Mouse (Mus musculus): ENCODE data around the gene Fam213b. TPM values are rescaled to one million over a fixed set of nuclear protein-coding genes. Genes with fewer than 3 reads are reported as not detected.

Gene Fam213b
- polyA plus RNA-seq, 2 experiments: 5.8 to 9.3 TPM

DNA sequence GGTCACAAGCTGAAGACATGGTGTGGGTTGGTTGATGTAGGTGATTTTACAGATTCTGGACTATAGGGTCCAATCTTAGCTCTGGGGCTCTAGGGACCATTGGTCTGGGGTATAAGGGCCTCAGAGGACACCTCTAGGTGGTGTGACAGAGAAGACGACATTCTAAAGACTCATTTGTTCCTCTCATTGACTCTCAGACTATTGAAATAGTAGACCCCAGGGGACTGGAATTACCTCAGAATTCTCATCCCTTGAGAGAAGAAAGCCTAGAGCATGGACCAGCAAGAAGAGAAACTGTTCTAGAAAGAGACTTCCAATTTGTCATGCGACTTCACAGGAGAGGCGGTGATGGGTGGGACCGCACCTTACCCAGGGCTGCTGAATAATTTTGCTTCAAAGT lies 15.3 kb upstream of the Fam213b start:
- Histone ChIP-seq H3K4me1 (replicated peaks; ENCODE audit: control insufficient read depth in 2 of 2, insufficient read depth in 2 of 2, low read length in 1 of 2) (peaks cover 68 to 80% of the 10 kb centered on the region in 2 experiments), H3K27me3 (ENCODE audit: control insufficient read depth, insufficient read depth, low read length) (no peaks in the 10 kb centered on the region), H3K9ac (replicated peaks) (no peak overlapping the region), H3K9me3 (ENCODE audit: control insufficient read depth, low read length) (no peaks in the 10 kb centered on the region), H3K4me3 (ENCODE audit: insufficient read depth in 1 of 2, low read depth in 2 of 2, low read length in 2 of 2) (no peak overlapping the region), H3K27ac (peak overlapping the region; percentile 97), H3K4me2 (ENCODE audit: low read depth) (no peak overlapping the region), H3K36me3 (replicated peaks; ENCODE audit: control insufficient read depth, insufficient read depth, low read depth) (peaks cover 43% of the 10 kb centered on the region)
- no peak for TF ChIP-seq CTCF (IDR thresholded peaks at IDR 0.05; ENCODE audit: low read depth)
- no peak for TF ChIP-seq EP300 (IDR thresholded peaks at IDR 0.05; ENCODE audit: low read depth)
- WGBS (ENCODE audit: insufficient replicate concordance): 90% methylated on average over 4 of the region's 4 CpGs
- DNase-seq (ENCODE audit: low read depth in 3 of 3, low spot score in 3 of 3): no peak
- ATAC-seq (ENCODE audit: insufficient read depth): no peak

DNA sequence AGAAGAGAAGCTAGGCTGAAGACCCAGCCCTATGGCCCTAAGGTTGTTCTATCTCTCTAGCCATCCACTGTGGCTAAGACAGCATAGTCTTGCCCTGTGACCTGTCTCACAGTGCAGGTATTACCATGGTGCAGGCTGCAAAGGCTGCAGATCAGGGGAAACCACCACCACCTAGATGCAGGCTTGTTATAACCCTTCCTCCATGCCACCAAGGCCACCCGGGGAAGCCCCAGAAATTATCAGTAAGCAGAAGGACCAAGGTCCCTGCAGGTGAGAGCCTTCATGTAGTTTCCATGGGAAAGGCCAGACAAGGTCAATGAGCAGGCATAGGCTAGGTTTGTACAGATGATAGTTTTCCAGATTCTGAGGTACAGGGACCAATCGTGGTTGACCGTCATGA lies 14.9 kb upstream of the Fam213b start:
- ATAC-seq (ENCODE audit: insufficient read depth) (no peak), DNase-seq (ENCODE audit: low read depth in 3 of 3, low spot score in 3 of 3) (no peak)
- 75% methylated on average over 3 of the region's 3 CpGs for WGBS (ENCODE audit: insufficient replicate concordance)
- no peak overlapping the region for H3K4me2 ChIP-seq (ENCODE audit: low read depth)
- H3K9me3 ChIP-seq (ENCODE audit: control insufficient read depth, low read length): no peaks in the 10 kb centered on the region
- peak overlapping the region; percentile 97 for H3K27ac ChIP-seq
- H3K4me3 ChIP-seq (ENCODE audit: insufficient read depth in 1 of 2, low read depth in 2 of 2, low read length in 2 of 2): no peak overlapping the region
- TF ChIP-seq CTCF (IDR thresholded peaks at IDR 0.05; ENCODE audit: low read depth) (no peak), EP300 (IDR thresholded peaks at IDR 0.05; ENCODE audit: low read depth) (no peak)
- H3K4me1 ChIP-seq (replicated peaks; ENCODE audit: control insufficient read depth in 2 of 2, insufficient read depth in 2 of 2, low read length in 1 of 2): peaks cover 69 to 82% of the 10 kb centered on the region in 2 experiments
- H3K9ac ChIP-seq (replicated peaks): peak overlapping the region; percentile 25; the same call in 1 of the 2 replicates
- peaks cover 39% of the 10 kb centered on the region for H3K36me3 ChIP-seq (replicated peaks; ENCODE audit: control insufficient read depth, insufficient read depth, low read depth)
- no peaks in the 10 kb centered on the region for H3K27me3 ChIP-seq (ENCODE audit: control insufficient read depth, insufficient read depth, low read length)

DNA sequence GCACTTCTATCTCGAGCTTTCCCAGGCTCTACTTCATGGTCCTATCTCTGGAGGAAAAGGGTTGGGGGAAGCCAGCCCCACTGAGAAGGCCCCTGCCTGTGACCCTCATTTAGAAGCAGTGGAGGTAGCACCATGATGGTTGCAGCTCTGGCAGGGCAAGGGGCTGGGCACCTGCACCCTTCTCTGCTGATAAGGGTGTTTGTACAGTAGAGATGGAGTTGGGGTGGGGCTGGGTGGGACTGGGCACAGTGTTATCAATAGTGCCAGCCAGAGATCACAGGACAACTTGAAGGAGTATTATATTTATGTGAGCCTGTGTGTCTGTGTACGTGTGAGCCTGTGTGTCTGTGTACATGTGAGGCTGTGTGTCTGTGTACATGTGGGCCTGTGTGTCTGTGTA lies 12.7 kb upstream of the Fam213b start:
- peak overlapping the region; percentile 81 for H3K9ac ChIP-seq (replicated peaks)
- peak overlapping the region; percentile 39 to 42 for H3K4me3 ChIP-seq (ENCODE audit: insufficient read depth in 1 of 2, low read depth in 2 of 2, low read length in 2 of 2)
- no peaks in the 10 kb centered on the region for H3K9me3 ChIP-seq (ENCODE audit: control insufficient read depth, low read length)
- H3K27ac ChIP-seq: peak overlapping the region; percentile 97
- peak; percentile 79 to 83 (median 80) for DNase-seq (ENCODE audit: low read depth in 3 of 3, low spot score in 3 of 3)
- H3K4me2 ChIP-seq (ENCODE audit: low read depth): peak overlapping the region; percentile 81
- ATAC-seq (ENCODE audit: insufficient read depth): peak; percentile 90
- 14% methylated on average over 2 of the region's 2 CpGs for WGBS (ENCODE audit: insufficient replicate concordance)
- H3K36me3 ChIP-seq (replicated peaks; ENCODE audit: control insufficient read depth, insufficient read depth, low read depth): peaks cover 17% of the 10 kb centered on the region
- peak; percentile 90 for TF ChIP-seq EP300 (IDR thresholded peaks at IDR 0.05; ENCODE audit: low read depth)
- TF ChIP-seq CTCF (IDR thresholded peaks at IDR 0.05; ENCODE audit: low read depth): no peak
- H3K4me1 ChIP-seq (replicated peaks; ENCODE audit: control insufficient read depth in 2 of 2, insufficient read depth in 2 of 2, low read length in 1 of 2): peaks cover 78 to 82% of the 10 kb centered on the region in 2 experiments
- H3K27me3 ChIP-seq (ENCODE audit: control insufficient read depth, insufficient read depth, low read length): no peaks in the 10 kb centered on the region

DNA sequence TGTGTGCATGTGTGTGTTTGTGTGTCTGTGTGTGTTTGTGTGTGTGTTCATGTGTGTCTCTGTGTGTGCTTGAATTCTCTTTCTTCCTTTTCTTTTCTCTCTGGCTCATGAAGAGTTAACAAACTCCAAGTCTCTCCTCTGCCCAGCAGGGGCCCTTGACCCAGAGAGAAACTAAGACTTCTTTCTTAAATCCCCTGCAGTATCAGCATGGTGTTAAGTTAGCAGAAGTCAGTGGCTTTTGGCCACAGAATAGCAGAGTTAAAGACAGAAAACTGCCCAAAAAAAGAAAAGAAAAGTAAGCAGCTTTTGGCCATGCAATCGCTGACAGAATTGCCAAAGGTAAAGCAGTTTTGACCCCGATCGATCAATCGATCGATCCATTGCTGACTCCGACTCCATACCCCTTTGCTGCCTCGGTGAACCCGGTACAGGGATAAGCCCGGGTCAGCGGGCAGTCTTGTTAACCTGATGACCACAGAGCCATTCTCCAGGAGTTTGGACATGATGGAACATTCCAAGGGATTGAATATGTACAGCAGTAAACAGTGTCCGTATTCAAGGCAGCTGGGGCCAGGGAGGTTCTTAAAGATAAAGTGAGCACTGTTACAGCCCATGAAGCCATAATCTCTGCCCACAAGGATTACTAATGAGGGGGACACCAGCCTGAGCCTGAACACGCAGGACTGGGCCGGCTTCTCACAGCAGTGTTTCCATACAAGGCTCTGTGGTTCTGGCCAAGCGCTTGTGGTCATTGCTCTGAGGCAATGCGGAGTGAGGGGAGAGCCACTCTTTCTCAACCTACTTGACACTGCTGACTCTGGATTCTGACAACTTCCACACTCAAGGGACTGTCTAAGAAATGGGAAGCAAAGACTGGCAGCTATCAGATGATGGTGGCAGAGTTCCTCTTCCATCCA lies 11.9 kb upstream of the Fam213b start:
- peak overlapping the region in 1 of 2 experiments; percentile 39; a peak in 2 of 4 replicates for H3K4me3 ChIP-seq (ENCODE audit: insufficient read depth in 1 of 2, low read depth in 2 of 2, low read length in 2 of 2)
- peaks cover 9% of the 10 kb centered on the region for H3K36me3 ChIP-seq (replicated peaks; ENCODE audit: control insufficient read depth, insufficient read depth, low read depth)
- peak overlapping the region; percentile 97 for H3K27ac ChIP-seq
- DNase-seq (ENCODE audit: low read depth in 3 of 3, low spot score in 3 of 3): no peak
- no peak for TF ChIP-seq CTCF (IDR thresholded peaks at IDR 0.05; ENCODE audit: low read depth)
- TF ChIP-seq EP300 (IDR thresholded peaks at IDR 0.05; ENCODE audit: low read depth): peak; percentile 25; the same call in 1 of the 2 replicates
- peak; percentile 63 for ATAC-seq (ENCODE audit: insufficient read depth)
- H3K4me2 ChIP-seq (ENCODE audit: low read depth): peak overlapping the region; percentile 81
- H3K9me3 ChIP-seq (ENCODE audit: control insufficient read depth, low read length): no peaks in the 10 kb centered on the region
- H3K9ac ChIP-seq (replicated peaks): peak overlapping the region; percentile 81
- WGBS (ENCODE audit: insufficient replicate concordance): 27% methylated on average over 15 of the region's 15 CpGs
- no peaks in the 10 kb centered on the region for H3K27me3 ChIP-seq (ENCODE audit: control insufficient read depth, insufficient read depth, low read length)
- peaks cover 73 to 78% of the 10 kb centered on the region in 2 experiments for H3K4me1 ChIP-seq (replicated peaks; ENCODE audit: control insufficient read depth in 2 of 2, insufficient read depth in 2 of 2, low read length in 1 of 2)

DNA sequence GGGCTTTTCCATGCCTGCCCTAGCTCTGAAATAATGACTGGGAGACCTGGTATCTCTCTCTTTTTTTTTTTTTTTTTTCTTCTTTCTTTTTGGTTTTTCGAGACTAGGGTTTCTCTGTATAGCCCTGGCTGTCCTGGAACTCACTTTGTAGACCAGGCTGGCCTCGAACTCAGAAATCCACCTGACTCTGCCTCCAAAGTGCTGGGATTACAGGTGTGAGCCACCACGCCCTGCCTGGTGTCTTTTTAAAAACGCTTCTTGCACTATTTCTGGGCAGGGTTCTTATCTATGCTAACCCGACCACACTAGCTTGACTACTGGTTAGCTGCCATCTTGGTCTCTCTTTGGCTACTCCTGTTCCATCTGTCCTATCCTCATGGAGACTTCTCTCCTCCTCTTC lies 9.6 kb upstream of the Fam213b start:
- no peak overlapping the region for H3K9ac ChIP-seq (replicated peaks)
- H3K27me3 ChIP-seq (ENCODE audit: control insufficient read depth, insufficient read depth, low read length): no peaks in the 10 kb centered on the region
- TF ChIP-seq EP300 (IDR thresholded peaks at IDR 0.05; ENCODE audit: low read depth) (peak; percentile 11; the same call in 1 of the 2 replicates), CTCF (IDR thresholded peaks at IDR 0.05; ENCODE audit: low read depth) (no peak)
- peak overlapping the region; percentile 36; the same call in 1 of the 2 replicates for H3K4me2 ChIP-seq (ENCODE audit: low read depth)
- no peaks in the 10 kb centered on the region for H3K9me3 ChIP-seq (ENCODE audit: control insufficient read depth, low read length)
- H3K36me3 ChIP-seq (replicated peaks; ENCODE audit: control insufficient read depth, insufficient read depth, low read depth): no peaks in the 10 kb centered on the region
- no peak overlapping the region for H3K4me3 ChIP-seq (ENCODE audit: insufficient read depth in 1 of 2, low read depth in 2 of 2, low read length in 2 of 2)
- H3K4me1 ChIP-seq (replicated peaks; ENCODE audit: control insufficient read depth in 2 of 2, insufficient read depth in 2 of 2, low read length in 1 of 2): peaks cover 55 to 62% of the 10 kb centered on the region in 2 experiments
- DNase-seq (ENCODE audit: low read depth in 3 of 3, low spot score in 3 of 3) (no peak), ATAC-seq (ENCODE audit: insufficient read depth) (no peak)
- 37% methylated on average over 5 of the region's 5 CpGs for WGBS (ENCODE audit: insufficient replicate concordance)
- peak overlapping the region; percentile 72 for H3K27ac ChIP-seq

Data from liver, embryonic 14.5 days (tissue).